Mouse (Mus musculus) bone marrow macrophage, adult 2 months (primary cell): Measurements from ENCODE around the gene Cab39. TPM values are rescaled to one million over a fixed set of nuclear protein-coding genes. Genes with fewer than 3 reads are reported as not detected.
A peak's percentile ranks its signal among the peaks of the same experiment; 100 is the strongest.

Experiments
- H3K27ac ChIP-seq: 2 replicates; pipeline ENCODE4 v1.5.1; 2012; ENCODE audit warnings: low read depth, low read length; ENCODE audit not compliant: insufficient read depth
- H3K4me1 ChIP-seq: 2 replicates; pipeline ENCODE4 v1.6.1; 2012; ENCODE audit warnings: low read length; ENCODE audit not compliant: control insufficient read depth, insufficient read depth
- H3K4me3 ChIP-seq: 2 replicates; pipeline ENCODE4 v1.5.1; 2012; ENCODE audit warnings: mild to moderate bottlenecking, low read length, moderate library complexity; ENCODE audit not compliant: insufficient read depth
- CTCF ChIP-seq: IDR thresholded peaks from 2 replicates; pipeline ENCODE4 v1.5.1; 2012; ENCODE audit warnings: low read depth, mild to moderate bottlenecking, low read length, moderate library complexity
- POLR2A ChIP-seq: IDR thresholded peaks from 2 replicates; pipeline ENCODE4 v1.6.1; 2012; ENCODE audit warnings: mild to moderate bottlenecking, low read depth, low read length, borderline replicate concordance
- polyA plus RNA-seq: library from polyadenylated mRNA; stranded (reverse); fragments of >200 nt; gene quantifications from 2 replicates; pipeline ENCODE4 v1.2.4, GENCODE M21; 2012; ENCODE audit not compliant: missing spikeins, insufficient read depth, insufficient read length

The Cab39 gene
- polyA plus RNA-seq, 1 experiment, result 119 TPM

DNA sequence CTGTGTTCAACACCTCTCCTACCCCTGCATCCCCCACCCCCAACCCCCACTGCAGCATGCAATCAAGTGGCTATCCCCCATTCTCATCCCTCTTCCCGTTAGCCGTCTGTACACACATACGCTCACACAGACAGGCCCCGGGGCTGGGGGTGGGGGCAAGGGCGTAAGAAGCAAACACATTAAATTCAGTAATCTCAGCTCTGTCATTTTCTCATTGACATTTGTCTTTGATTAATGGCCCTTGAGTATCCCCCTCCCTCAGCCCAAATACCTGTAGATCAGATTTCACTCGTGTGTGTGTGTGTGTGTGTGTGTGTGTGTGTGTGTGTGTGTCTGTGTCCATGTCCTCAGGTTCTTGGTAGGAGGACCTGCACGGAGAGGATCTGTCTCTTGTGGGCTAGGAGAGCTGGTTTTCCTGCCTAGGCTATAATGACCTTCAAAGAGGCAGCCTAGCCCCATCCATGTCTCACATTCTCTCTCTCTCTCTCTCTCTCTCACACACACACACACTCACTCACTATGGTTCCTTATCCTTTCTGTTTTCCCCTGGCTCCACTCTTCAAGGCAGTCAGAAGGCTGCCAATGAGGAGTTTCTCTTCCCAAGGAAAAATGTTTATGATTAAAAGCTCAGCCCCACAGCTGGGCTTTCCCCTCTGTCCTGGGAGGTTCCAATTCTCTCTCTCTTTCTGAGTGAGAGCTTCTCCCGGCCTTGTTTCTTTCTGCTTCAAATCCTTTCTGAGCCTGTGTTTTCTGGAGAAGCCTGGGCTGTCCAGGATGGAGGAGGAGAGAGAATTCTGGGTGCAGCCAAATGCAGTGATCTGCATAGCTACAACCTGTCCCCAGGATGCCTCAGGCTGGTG, 104.9 kb downstream of the Cab39 start:
- Histone ChIP-seq H3K4me3 (no peak overlapping the region), H3K4me1 (peaks cover 62% of the 10 kb centered on the region), H3K27ac (no peak overlapping the region)
- TF ChIP-seq POLR2A (no peak), CTCF (no peak)

DNA sequence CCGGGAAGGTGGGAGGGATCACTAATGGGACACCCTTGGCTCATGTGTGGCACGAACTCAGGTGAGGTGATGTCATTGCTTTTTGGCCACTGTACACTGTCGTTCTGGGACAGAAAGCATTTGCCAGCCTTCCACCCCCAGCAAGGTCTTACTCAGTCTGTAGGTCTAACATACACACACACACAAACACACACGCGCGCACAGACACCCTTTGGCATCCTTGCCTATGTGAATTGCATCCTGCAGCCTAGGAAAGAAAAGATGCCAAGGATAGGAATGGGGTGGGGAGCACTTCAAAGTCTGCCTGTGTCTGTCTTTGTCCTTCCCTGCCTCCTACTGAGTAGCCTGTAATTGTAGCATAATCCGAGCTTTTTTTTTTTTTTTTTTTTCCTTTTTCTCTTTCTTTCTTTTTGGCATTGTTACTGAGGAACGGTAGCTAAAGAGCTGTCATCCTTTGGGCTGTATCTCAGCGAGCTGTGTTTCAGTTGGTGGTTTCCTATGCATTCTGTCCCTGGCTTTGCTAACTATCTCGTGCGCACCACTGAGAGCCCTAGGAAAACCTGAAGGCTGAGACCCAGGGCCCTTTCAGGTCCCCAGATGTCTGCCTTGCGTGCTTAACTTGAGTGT, 105.6 kb downstream of the Cab39 start:
- H3K4me3 ChIP-seq, result no peak overlapping the region
- TF ChIP-seq CTCF (no peak), POLR2A (no peak)
- peaks cover 61% of the 10 kb centered on the region for H3K4me1 ChIP-seq
- H3K27ac ChIP-seq, result no peak overlapping the region

GRCm38 (mm10) chr1:85899388-85899761, 106.1 kb downstream of the Cab39 start:
- H3K4me1 ChIP-seq, result peaks cover 58% of the 10 kb centered on the region
- no peak overlapping the region for H3K4me3 ChIP-seq
- TF ChIP-seq CTCF, result peak; percentile 26; the same call in 1 of the 2 replicates
- no peak for TF ChIP-seq POLR2A
- no peak overlapping the region for H3K27ac ChIP-seq

GRCm38 (mm10) chr1:85900521-85901333, 107.5 kb downstream of the Cab39 start:
- H3K4me3 ChIP-seq, result no peak overlapping the region
- no peak for TF ChIP-seq CTCF
- TF ChIP-seq POLR2A, result no peak
- H3K27ac ChIP-seq, result peak overlapping the region; percentile 61
- peaks cover 57% of the 10 kb centered on the region for H3K4me1 ChIP-seq

Other genes starting within 250 kb of the Cab39 start
- gene G530012D18Rik, start 217.8 kb upstream of the Cab39 start, polyA plus RNA-seq, result not detected in 2 replicates
- 112 and 117 TPM in 2 replicates for gene Sp110, start 194.6 kb upstream of the Cab39 start, polyA plus RNA-seq
- 69.8 and 72.9 TPM in 2 replicates for gene Sp140, start 193.1 kb upstream of the Cab39 start, polyA plus RNA-seq
- gene Sp100, start 143.5 kb upstream of the Cab39 start, polyA plus RNA-seq, result 267 and 291 TPM in 2 replicates
- gene A630001G21Rik, start 14.8 kb upstream of the Cab39 start, polyA plus RNA-seq, result 110 and 111 TPM in 2 replicates
- 216 and 219 TPM in 2 replicates for gene Itm2c, start 100.8 kb downstream of the Cab39 start, polyA plus RNA-seq
- gene 4933407L21Rik, start 135.0 kb downstream of the Cab39 start, polyA plus RNA-seq, result not detected in 2 replicates
- gene Gpr55, start 167.6 kb downstream of the Cab39 start, polyA plus RNA-seq, result not detected in 2 replicates
- gene Spata3, start 223.4 kb downstream of the Cab39 start, polyA plus RNA-seq, result not detected in 2 replicates